Mouse (Mus musculus) myocyte (in vitro differentiated cells): Measurements from ENCODE around the gene Cps1. TPM values are rescaled to one million over a fixed set of nuclear protein-coding genes. Genes with fewer than 3 reads are reported as not detected.

Experiments used
- H3K27me3 ChIP-seq: one replicate; pipeline ENCODE4 v1.6.1; 2011; ENCODE audit not compliant: control insufficient read depth, insufficient read depth, insufficient read length
- H3K36me3 ChIP-seq: one replicate; pipeline ENCODE4 v1.6.1; 2011; ENCODE audit not compliant: control insufficient read depth, insufficient read depth
- H3K4me2 ChIP-seq: one replicate; pipeline ENCODE4 v1.6.1; 2011; ENCODE audit warnings: low read depth, control low read depth
- H3K4me3 ChIP-seq: one replicate; pipeline ENCODE4 v1.5.1; 2011; ENCODE audit warnings: mild to moderate bottlenecking, control low read depth, moderate library complexity
- H3K79me2 ChIP-seq: one replicate; pipeline ENCODE4 v1.6.1; 2011; ENCODE audit not compliant: control insufficient read depth, insufficient read depth
- H3ac ChIP-seq: one replicate; pipeline ENCODE4 v1.6.1; 2011; ENCODE audit not compliant: control insufficient read depth, insufficient read length
- CEBPB ChIP-seq: IDR thresholded peaks from 2 replicates; pipeline ENCODE4 v1.6.1; 2011; ENCODE audit warnings: mild to moderate bottlenecking, moderate library complexity; ENCODE audit not compliant: poor library complexity, insufficient read depth, severe bottlenecking
- E2F4 ChIP-seq: IDR thresholded peaks from one replicate; pipeline ENCODE4 v1.6.1; 2011; ENCODE audit warnings: mild to moderate bottlenecking, control low read depth, moderate library complexity; ENCODE audit not compliant: insufficient read depth
- MAX ChIP-seq: IDR thresholded peaks from one replicate; pipeline ENCODE4 v1.6.1; 2011; ENCODE audit warnings: low read depth, mild to moderate bottlenecking, control low read depth
- MYOD1 ChIP-seq, 3 experiments: IDR thresholded peaks; one replicate each; pipeline ENCODE4 v1.6.1; 2011; ENCODE audit warnings: control low read depth in 2 of 3, low read depth in 2 of 3, mild to moderate bottlenecking in 2 of 3, moderate library complexity in 1 of 3; ENCODE audit not compliant: insufficient read length in 2 of 3, control insufficient read depth in 1 of 3
- MYOG ChIP-seq, 3 experiments: IDR thresholded peaks; one replicate each; pipeline ENCODE4 v1.6.1; 2011; ENCODE audit warnings: control low read depth in 2 of 3, low read depth in 2 of 3, mild to moderate bottlenecking in 2 of 3; ENCODE audit not compliant: insufficient read length in 2 of 3, control insufficient read depth in 1 of 3, insufficient read depth in 1 of 3
- POLR2A ChIP-seq: IDR thresholded peaks from one replicate; pipeline ENCODE4 v1.6.1; 2011; ENCODE audit warnings: low read depth, mild to moderate bottlenecking, control low read depth, moderate library complexity; ENCODE audit not compliant: insufficient read length
- POLR2AphosphoS2 ChIP-seq: IDR thresholded peaks from one replicate; pipeline ENCODE4 v1.6.1; 2011; ENCODE audit warnings: low read depth, control low read depth; ENCODE audit not compliant: insufficient read length
- REST ChIP-seq: IDR thresholded peaks from one replicate; pipeline ENCODE4 v1.6.1; 2011; ENCODE audit warnings: mild to moderate bottlenecking, control low read depth, moderate library complexity; ENCODE audit not compliant: insufficient read depth, insufficient read length
- SRF ChIP-seq: IDR thresholded peaks from one replicate; pipeline ENCODE4 v1.6.1; 2011; ENCODE audit warnings: low read depth; ENCODE audit not compliant: control insufficient read depth, insufficient read length
- TCF12 ChIP-seq: IDR thresholded peaks from one replicate; pipeline ENCODE4 v1.6.1; 2011; ENCODE audit warnings: mild to moderate bottlenecking, control low read depth; ENCODE audit not compliant: poor library complexity, insufficient read depth, severe bottlenecking
- TCF3 ChIP-seq: IDR thresholded peaks from one replicate; pipeline ENCODE4 v1.6.1; 2011; ENCODE audit warnings: low read depth, control low read depth; ENCODE audit not compliant: insufficient read length
- USF1 ChIP-seq: IDR thresholded peaks from one replicate; pipeline ENCODE4 v1.6.1; 2011; ENCODE audit warnings: low read depth, mild to moderate bottlenecking, control low read depth, moderate library complexity
- polyA plus RNA-seq: library from polyadenylated mRNA; unstranded; fragments of >200 nt; fragmentation: generic; extraction: Trizol; gene quantifications from one replicate; pipeline ENCODE4 v1.2.1, GENCODE M21; 2012; ENCODE audit warnings: missing spikeins

The Cps1 gene
- polyA plus RNA-seq, 1 experiment: 0.02 TPM

- Histone ChIP-seq H3K4me3 (no peak overlapping the region), H3K27me3 (no peaks in the 10 kb centered on the region), H3ac (no peak overlapping the region), H3K79me2 (no peaks in the 10 kb centered on the region), H3K4me2 (peak overlapping the region; percentile 19), H3K36me3 (no peaks in the 10 kb centered on the region)
- no peak for TF ChIP-seq MYOG (IDR thresholded peaks at IDR 0.05; ENCODE audit: control insufficient read depth in 1 of 3, insufficient read depth in 1 of 3, insufficient read length in 2 of 3, low read depth in 2 of 3)
- TF ChIP-seq USF1: no peak
- TF ChIP-seq E2F4: no peak
- no peak for TF ChIP-seq TCF3
- TF ChIP-seq POLR2AphosphoS2: no peak
- no peak for TF ChIP-seq POLR2A
- TF ChIP-seq REST: no peak
- no peak for TF ChIP-seq MAX
- no peak for TF ChIP-seq TCF12
- no peak for TF ChIP-seq SRF
- no peak for TF ChIP-seq MYOD1 (IDR thresholded peaks at IDR 0.05; ENCODE audit: control insufficient read depth in 1 of 3, insufficient read length in 2 of 3, low read depth in 2 of 3)
- TF ChIP-seq CEBPB: no peak
These were observed 95.6 kb downstream of the Cps1 start for GRCm38 (mm10) chr1:67218339-67218944.

DNA sequence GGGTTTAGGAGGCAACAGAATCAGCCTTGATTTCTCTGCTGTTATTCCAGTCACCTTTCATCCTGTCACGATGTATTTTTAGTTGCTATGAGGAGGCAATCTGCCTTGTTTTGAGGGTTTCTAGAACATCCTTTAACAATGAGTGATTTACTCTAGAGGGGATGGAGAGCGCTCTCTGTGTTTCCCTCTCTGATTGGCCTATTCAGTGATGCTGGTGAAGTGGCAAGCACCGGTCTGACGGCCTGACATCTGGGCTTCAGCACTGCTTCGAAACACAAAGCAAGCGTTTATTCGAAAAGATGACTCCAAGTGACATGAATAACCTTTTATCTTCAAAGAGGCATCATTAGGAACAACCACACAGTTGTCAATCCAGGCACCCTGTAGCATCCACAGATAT, 100.8 kb downstream of the Cps1 start:
- Histone ChIP-seq H3K79me2 (no peaks in the 10 kb centered on the region), H3K4me2 (no peak overlapping the region), H3K36me3 (no peaks in the 10 kb centered on the region), H3K27me3 (no peaks in the 10 kb centered on the region), H3K4me3 (no peak overlapping the region), H3ac (no peak overlapping the region)
- TF ChIP-seq POLR2A (no peak), REST (no peak), E2F4 (no peak)

DNA sequence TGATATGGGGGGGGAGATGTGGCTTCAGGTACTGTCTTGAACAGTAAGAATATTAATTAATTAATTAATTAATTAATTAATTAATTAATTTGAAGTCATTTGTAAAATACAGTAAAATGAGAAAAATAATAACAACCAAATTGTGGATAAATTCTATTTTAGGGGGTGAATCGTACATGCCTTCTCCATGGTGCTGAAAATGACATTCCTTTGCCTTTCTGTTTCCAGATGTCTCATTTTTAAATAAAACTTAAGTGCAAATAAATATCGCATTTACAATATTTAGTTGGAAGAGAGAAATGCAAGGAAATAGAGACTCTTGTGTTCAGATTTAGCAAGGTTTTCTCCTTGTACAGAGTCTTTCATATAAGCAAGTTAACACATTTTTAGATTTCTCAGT, 112.0 kb downstream of the Cps1 start:
- Histone ChIP-seq H3K79me2 (no peaks in the 10 kb centered on the region), H3K4me3 (no peak overlapping the region), H3K4me2 (no peak overlapping the region), H3K36me3 (no peaks in the 10 kb centered on the region), H3K27me3 (no peaks in the 10 kb centered on the region), H3ac (no peak overlapping the region)
- TF ChIP-seq CEBPB (no peak), E2F4 (no peak), MYOG (IDR thresholded peaks at IDR 0.05; ENCODE audit: control insufficient read depth in 1 of 3, insufficient read depth in 1 of 3, insufficient read length in 2 of 3, low read depth in 2 of 3) (no peak), POLR2A (no peak), TCF12 (no peak), REST (no peak), MAX (no peak)

DNA sequence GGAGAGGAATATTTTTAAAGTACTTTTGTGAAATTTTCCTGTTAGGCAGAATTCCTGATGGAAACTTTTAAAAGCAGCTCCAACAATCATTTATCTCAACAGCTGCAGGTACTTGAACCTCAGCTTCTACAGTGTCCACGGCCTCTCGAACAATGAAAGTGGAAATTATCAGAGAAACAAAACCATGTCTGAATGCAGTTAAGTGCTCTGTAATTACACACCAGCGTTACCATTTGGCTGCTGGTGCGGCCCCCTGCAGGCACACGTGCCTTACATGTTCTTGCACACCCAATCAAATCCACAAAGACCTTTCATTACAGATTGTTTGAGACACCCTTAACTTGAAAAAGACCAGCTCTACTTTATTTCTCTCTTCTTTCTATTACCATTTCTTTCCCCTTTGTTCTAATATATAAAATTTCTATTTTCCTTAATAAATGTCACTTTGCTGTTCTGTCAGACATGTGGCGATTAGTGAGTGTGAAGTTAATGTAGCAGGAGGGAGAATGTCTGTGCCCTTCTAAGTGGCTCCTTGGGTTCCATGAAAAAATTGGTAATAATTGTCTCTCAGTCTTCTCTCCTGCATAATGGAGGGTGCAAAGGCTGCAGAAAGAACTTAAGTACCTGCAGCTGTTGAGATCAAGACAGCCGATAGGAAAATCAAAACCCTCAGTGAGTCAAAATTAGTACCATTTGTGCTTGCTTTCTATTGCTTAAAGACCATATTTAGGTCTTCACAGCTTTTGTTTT, 112.8 kb downstream of the Cps1 start:
- Histone ChIP-seq H3K4me2 (no peak overlapping the region), H3K36me3 (no peaks in the 10 kb centered on the region), H3K27me3 (no peaks in the 10 kb centered on the region), H3K4me3 (no peak overlapping the region), H3K79me2 (no peaks in the 10 kb centered on the region), H3ac (no peak overlapping the region)
- TF ChIP-seq TCF12 (no peak), MYOG (IDR thresholded peaks at IDR 0.05; ENCODE audit: control insufficient read depth in 1 of 3, insufficient read depth in 1 of 3, insufficient read length in 2 of 3, low read depth in 2 of 3) (no peak), TCF3 (no peak), POLR2AphosphoS2 (no peak)

GRCm38 (mm10) chr1:67238446-67238845, 115.6 kb downstream of the Cps1 start:
- no peak overlapping the region for H3K4me3 ChIP-seq
- H3K27me3 ChIP-seq: no peaks in the 10 kb centered on the region
- H3K4me2 ChIP-seq: no peak overlapping the region
- no peak overlapping the region for H3ac ChIP-seq
- no peaks in the 10 kb centered on the region for H3K79me2 ChIP-seq
- TF ChIP-seq REST: no peak
- TF ChIP-seq SRF: no peak
- no peak for TF ChIP-seq TCF3
- TF ChIP-seq CEBPB: no peak
- TF ChIP-seq MAX: no peak
- no peak for TF ChIP-seq POLR2A
- no peak for TF ChIP-seq USF1
- TF ChIP-seq TCF12: no peak
- no peaks in the 10 kb centered on the region for H3K36me3 ChIP-seq
